Mouse (Mus musculus) CH12.LX (cell line): Measurements from ENCODE around the gene Rpl3l. TPM values are rescaled to one million over a fixed set of nuclear protein-coding genes. Genes with fewer than 3 reads are reported as not detected.

ENCODE experiments used
- DNase-seq: peaks from one replicate; pipeline ENCODE4 v3.0.0-alpha.2; 2013; ENCODE audit errors: extremely low read depth
- H3K27ac ChIP-seq: 2 replicates; pipeline ENCODE4 v1.5.1; 2012; ENCODE audit warnings: low read depth, mild to moderate bottlenecking, control low read depth, moderate library complexity; ENCODE audit not compliant: insufficient read depth
- H3K27me3 ChIP-seq: replicated peaks from 2 replicates; pipeline ENCODE3; 2012; ENCODE audit warnings: inconsistent platforms
- H3K36me3 ChIP-seq, 2 experiments: replicated peaks in 1 of 2; 2 replicates each; pipeline versions ENCODE3 to v1.6.1; 2012; ENCODE audit warnings: inconsistent platforms in 1 of 2, low read length in 1 of 2, mild to moderate bottlenecking in 1 of 2, mixed read lengths in 1 of 2, moderate library complexity in 1 of 2; ENCODE audit not compliant: control insufficient read depth in 1 of 2, insufficient read depth in 1 of 2
- H3K4me1 ChIP-seq, 2 experiments: 2 replicates each; pipeline ENCODE4 v1.6.1; 2012; ENCODE audit warnings: inconsistent platforms in 1 of 2, moderate library complexity in 1 of 2; ENCODE audit not compliant: insufficient read depth in 2 of 2, control insufficient read depth in 1 of 2
- H3K4me2 ChIP-seq: 2 replicates; pipeline ENCODE4 v1.6.1; 2012; ENCODE audit warnings: low read depth, mild to moderate bottlenecking, control low read depth; ENCODE audit not compliant: poor library complexity, insufficient read depth, severe bottlenecking
- H3K4me3 ChIP-seq, 3 experiments: fragments of 150-350 bp in 1 of 3; sonication (generic) in 1 of 3; replicated peaks in 1 of 3; 2 replicates each; pipeline versions ENCODE3 to v1.5.1; 2011 to 2012; ENCODE audit warnings: low read depth in 2 of 3, low read length in 2 of 3, mild to moderate bottlenecking in 2 of 3, moderate library complexity in 2 of 3, control low read depth in 1 of 3, improper control_type of control experiment in 1 of 3, inconsistent platforms in 1 of 3, mixed read lengths in 1 of 3; ENCODE audit not compliant: poor library complexity in 1 of 3
- H3K79me2 ChIP-seq: replicated peaks from 2 replicates; pipeline ENCODE4 v1.6.1; 2012; ENCODE audit warnings: mild to moderate bottlenecking, moderate library complexity; ENCODE audit not compliant: control insufficient read depth, poor library complexity, insufficient read depth, severe bottlenecking; ENCODE audit errors: extremely low read depth
- H3K9ac ChIP-seq: 2 replicates; pipeline ENCODE4 v1.6.1; 2012; ENCODE audit warnings: low read depth, mild to moderate bottlenecking, control low read depth, moderate library complexity; ENCODE audit not compliant: insufficient read depth
- H3K9me3 ChIP-seq: replicated peaks from 2 replicates; pipeline ENCODE3; 2012; ENCODE audit warnings: low read length, inconsistent platforms, mixed read lengths
- CHD2 ChIP-seq: IDR thresholded peaks from 2 replicates; pipeline ENCODE4 v1.6.1; 2011; ENCODE audit warnings: low read length, improper control_type of control experiment
- E2F4 ChIP-seq: IDR thresholded peaks from 2 replicates; pipeline ENCODE4 v1.6.1; 2011; ENCODE audit warnings: low read depth, low read length, improper control_type of control experiment; ENCODE audit not compliant: insufficient replicate concordance
- EP300 ChIP-seq: IDR thresholded peaks from 2 replicates; pipeline ENCODE4 v1.6.1; 2011; ENCODE audit warnings: low read length, improper control_type of control experiment
- ETS1 ChIP-seq: conservative IDR thresholded peaks from 2 replicates; pipeline ENCODE4 v1.6.1; 2012; ENCODE audit warnings: low read depth, mild to moderate bottlenecking, inconsistent platforms, low read length, improper control_type of control experiment, moderate library complexity
- GABPA ChIP-seq: IDR thresholded peaks from 2 replicates; pipeline ENCODE4 v1.6.1; 2012; ENCODE audit warnings: low read depth, low read length, improper control_type of control experiment, inconsistent platforms; ENCODE audit not compliant: insufficient replicate concordance
- HCFC1 ChIP-seq: IDR thresholded peaks from 2 replicates; pipeline ENCODE4 v1.6.1; 2012; ENCODE audit warnings: low read depth, mild to moderate bottlenecking, inconsistent platforms, low read length, improper control_type of control experiment
- JUND ChIP-seq: conservative IDR thresholded peaks from 2 replicates; pipeline ENCODE4 v1.6.1; 2011; ENCODE audit warnings: low read depth, low read length, improper control_type of control experiment
- KAT2A ChIP-seq: IDR thresholded peaks from 2 replicates; pipeline ENCODE4 v1.6.1; 2012; ENCODE audit warnings: low read length, improper control_type of control experiment, inconsistent platforms; ENCODE audit not compliant: insufficient replicate concordance
- MAX ChIP-seq: IDR thresholded peaks from 2 replicates; pipeline ENCODE4 v1.6.1; 2011; ENCODE audit warnings: low read length, improper control_type of control experiment
- MAZ ChIP-seq: IDR thresholded peaks from 2 replicates; pipeline ENCODE4 v1.6.1; 2012; ENCODE audit warnings: low read depth, mild to moderate bottlenecking, inconsistent platforms, low read length, improper control_type of control experiment, moderate library complexity
- MEF2A ChIP-seq: IDR thresholded peaks from 2 replicates; pipeline ENCODE4 v1.6.1; 2014; ENCODE audit warnings: low read depth, mild to moderate bottlenecking, inconsistent platforms, low read length, improper control_type of control experiment, borderline replicate concordance
- MYC ChIP-seq: IDR thresholded peaks from 2 replicates; pipeline ENCODE4 v1.6.1; 2011; ENCODE audit warnings: low read depth, mild to moderate bottlenecking, improper control_type of control experiment, low read length
- NELFE ChIP-seq: IDR thresholded peaks from 2 replicates; pipeline ENCODE4 v1.6.1; 2011; ENCODE audit warnings: low read depth, low read length, improper control_type of control experiment
- PAX5 ChIP-seq: IDR thresholded peaks from 2 replicates; pipeline ENCODE4 v1.6.1; 2012; ENCODE audit warnings: low read length, inconsistent platforms, mixed read lengths
- RAD21 ChIP-seq: IDR thresholded peaks from 2 replicates; pipeline ENCODE4 v1.6.1; 2011; ENCODE audit warnings: low read depth, mild to moderate bottlenecking, low read length, improper control_type of control experiment, moderate library complexity
- RCOR1 ChIP-seq: conservative IDR thresholded peaks from 2 replicates; pipeline ENCODE4 v1.6.1; 2012; ENCODE audit warnings: low read depth, mild to moderate bottlenecking, inconsistent platforms, low read length, improper control_type of control experiment
- SIN3A ChIP-seq: IDR thresholded peaks from 2 replicates; pipeline ENCODE4 v1.6.1; 2012; ENCODE audit warnings: low read length, improper control_type of control experiment, inconsistent platforms
- TBP ChIP-seq: conservative IDR thresholded peaks from 2 replicates; pipeline ENCODE4 v1.6.1; 2011; ENCODE audit warnings: low read depth, low read length, improper control_type of control experiment
- TCF12 ChIP-seq: IDR thresholded peaks from 2 replicates; pipeline ENCODE4 v1.6.1; 2014; ENCODE audit warnings: low read depth, mild to moderate bottlenecking, inconsistent platforms, low read length, improper control_type of control experiment
- ZC3H11A ChIP-seq: IDR thresholded peaks from 2 replicates; pipeline ENCODE4 v1.6.1; 2012; ENCODE audit warnings: low read depth, mild to moderate bottlenecking, inconsistent platforms, low read length, improper control_type of control experiment
- ZNF384 ChIP-seq: IDR thresholded peaks from 2 replicates; pipeline ENCODE4 v1.6.1; 2012; ENCODE audit warnings: low read depth, low read length, improper control_type of control experiment, inconsistent platforms
- dilution Hi-C: fragments of 300-500 bp; cut with MboI; formaldehyde crosslinking; loops from 2 replicates; pipeline ENCODE4 v1.14.3; 2020; ENCODE audit warnings: low sequenced_read_pairs; ENCODE audit not compliant: extremely low pct_unique_long_range_greater_than_20kb, extremely low pct_ligation_motif_present
- in situ Hi-C: fragments of 300-500 bp; cut with MboI; formaldehyde crosslinking; loops from 3 replicates; pipeline ENCODE4 v1.14.3; 2019; ENCODE audit warnings: low sequenced_read_pairs, low pct_ligation_motif_present, low pct_unique_long_range_greater_than_20kb, mixed read lengths
- polyA plus RNA-seq: library from polyadenylated mRNA; unstranded; fragments of >175 nt; gene quantifications from 2 replicates; pipeline ENCODE4 v1.2.1, GENCODE M21; 2012; ENCODE audit warnings: low read depth; ENCODE audit not compliant: insufficient read length
- total RNA-seq, 2 experiments: library from RNA; depleted of rRNA; stranded (reverse); fragments of 300-350 nt in 1 of 2; fragments of >200 nt in 1 of 2; gene quantifications; 2 replicates each; pipeline ENCODE4 v1.2.3; 2012 to 2014

Gene Rpl3l
- total and polyA plus RNA-seq, 3 experiments: 0.91 TPM; not detected in 2

DNA sequence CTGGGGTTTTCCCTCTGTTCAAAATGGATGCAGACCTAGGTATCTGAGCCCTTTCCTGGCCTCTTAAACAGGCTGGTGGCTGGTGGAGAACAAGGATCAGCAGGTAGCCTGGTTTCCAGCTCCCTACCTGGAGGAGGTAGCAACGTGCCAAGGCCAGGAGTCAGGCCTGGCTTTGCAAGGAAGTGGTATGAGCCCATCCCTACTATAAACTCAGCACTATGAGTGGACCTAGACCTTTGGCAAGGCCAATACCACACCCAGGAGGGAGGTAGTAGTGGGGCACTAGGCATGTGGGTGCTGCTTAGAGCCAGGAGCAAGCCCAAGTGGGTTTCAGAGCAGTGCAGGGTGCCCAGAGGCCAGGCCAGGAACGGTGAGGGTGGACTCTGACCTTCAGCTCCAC is 28.1 kb upstream of the Rpl3l start:
- no peak for DNase-seq
- Histone ChIP-seq H3K79me2 (no peaks in the 10 kb centered on the region), H3K27me3 (no peaks in the 10 kb centered on the region), H3K27ac (no peak overlapping the region), H3K9me3 (no peaks in the 10 kb centered on the region), H3K36me3 (peaks cover 44 to 55% of the 10 kb centered on the region in 2 experiments), H3K9ac (no peak overlapping the region), H3K4me1 (peaks cover 6 to 42% of the 10 kb centered on the region in 2 experiments), H3K4me2 (no peak overlapping the region), H3K4me3 (no peak overlapping the region)
- TF ChIP-seq ZNF384 (no peak), SIN3A (no peak), MEF2A (no peak)
- in situ Hi-C loops: no loop called here
- dilution Hi-C loops: no loop called here

DNA sequence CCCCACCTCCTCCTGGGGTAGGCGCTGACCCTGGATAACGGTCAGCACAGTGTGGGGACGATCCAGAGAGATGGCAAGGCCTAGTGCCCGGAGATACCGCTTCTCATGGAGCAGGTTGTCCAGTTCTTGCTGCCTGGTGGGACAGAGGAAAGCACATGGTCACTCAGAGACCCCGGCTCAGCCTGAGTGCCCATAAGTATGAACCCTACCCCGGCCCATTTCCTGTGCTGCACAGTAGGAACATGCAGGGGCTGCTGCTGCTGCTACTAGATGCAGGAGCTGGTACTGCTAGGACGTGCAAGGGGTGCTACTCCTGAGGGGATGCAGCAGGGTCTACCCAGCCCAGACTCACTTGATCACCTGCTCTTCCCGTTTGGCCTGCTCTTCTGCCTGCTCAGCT is 26.4 kb upstream of the Rpl3l start:
- Histone ChIP-seq H3K27ac (no peak overlapping the region), H3K36me3 (peaks cover 56 to 71% of the 10 kb centered on the region in 2 experiments), H3K4me1 (peaks cover 11 to 44% of the 10 kb centered on the region in 2 experiments), H3K27me3 (no peaks in the 10 kb centered on the region), H3K9me3 (no peaks in the 10 kb centered on the region), H3K4me2 (no peak overlapping the region), H3K9ac (no peak overlapping the region), H3K79me2 (peaks cover 5% of the 10 kb centered on the region), H3K4me3 (no peak overlapping the region)
- dilution Hi-C loops: no loop called here
- no peak for DNase-seq
- in situ Hi-C loops: no loop called here
- TF ChIP-seq RCOR1: no peak
- no peak for TF ChIP-seq GABPA
- no peak for TF ChIP-seq MAX
- no peak for TF ChIP-seq TBP
- TF ChIP-seq ETS1: no peak
- no peak for TF ChIP-seq NELFE
- no peak for TF ChIP-seq HCFC1
- TF ChIP-seq MAZ: no peak
- TF ChIP-seq PAX5: no peak
- no peak for TF ChIP-seq KAT2A
- TF ChIP-seq E2F4: no peak
- TF ChIP-seq EP300: no peak
- TF ChIP-seq ZNF384: no peak
- TF ChIP-seq TCF12: no peak
- no peak for TF ChIP-seq CHD2
- no peak for TF ChIP-seq MYC
- TF ChIP-seq ZC3H11A: no peak
- TF ChIP-seq JUND: no peak
- TF ChIP-seq RAD21: no peak
